Comparison of ENCODE assay signal across 24 mouse cellular contexts in the genomic region with DNA sequence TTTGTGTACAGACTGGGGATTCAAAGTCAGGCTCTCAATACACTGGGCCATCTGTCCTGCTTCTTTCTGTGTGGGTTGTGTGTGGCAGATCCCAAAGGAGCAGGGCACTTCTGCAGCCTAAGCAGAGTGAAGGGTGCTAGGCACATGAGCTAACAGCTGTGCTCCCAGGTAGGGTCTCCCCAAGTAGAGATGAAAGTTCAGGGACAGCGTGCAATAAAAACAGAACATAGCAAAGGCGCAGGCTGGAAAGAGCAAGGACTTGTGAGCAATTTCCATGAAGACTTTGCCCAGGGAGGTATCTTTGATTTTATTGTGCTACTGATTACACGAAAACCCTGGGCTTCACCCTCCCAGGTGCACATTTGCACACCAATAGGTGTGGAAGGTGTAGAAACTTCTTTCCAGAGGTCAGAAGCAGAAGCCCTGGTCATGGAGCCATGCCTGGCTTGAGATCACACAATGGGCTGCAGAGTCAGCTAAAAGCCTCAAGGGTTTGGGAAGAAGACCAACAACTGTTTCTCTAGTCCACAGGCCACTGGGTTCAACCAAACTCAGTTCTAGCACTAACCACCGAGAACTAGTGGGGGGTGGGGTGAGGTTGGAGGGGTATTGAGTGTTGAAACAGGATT. TPM values are rescaled to one million over a fixed set of nuclear protein-coding genes. Genes with fewer than 3 reads are reported as not detected.
A peak's percentile ranks its signal among the peaks of the same experiment; 100 is the strongest.
DNase-seq lines count a peak whose midpoint lies in the region; ATAC-seq and TF ChIP-seq lines count a peak whose summit lies in the region.
"Had no signal": no experiment of that assay in that cellular context is flagged by ENCODE, and none has a peak within 500 bp of the region (broad histone marks: within the 10 kb centered on the region; RNA-seq: fewer than 3 reads in every experiment).

No protein-coding gene starts in this region.

- no peak overlapping the region for H3K4me3 ChIP-seq in layer of hippocampus, adult 2 months
- H3K4me3 ChIP-seq in intestine, embryonic 16.5 days (ENCODE audit: low read length), result no peak overlapping the region
- H3K4me3 ChIP-seq: embryonic facial prominence, embryonic 15.5 days; heart, embryonic 10.5 days; limb, embryonic 12.5 days; midbrain, embryonic 15.5 days had no signal

- TF ChIP-seq CTCF in layer of hippocampus, adult 2 months (conservative IDR thresholded peaks at IDR 0.05), result no peak

- H3K27ac ChIP-seq in layer of hippocampus, adult 2 months, result peak overlapping the region; percentile 63; the same call in 1 of the 2 replicates
- H3K27ac ChIP-seq in intestine, embryonic 16.5 days (ENCODE audit: low read length), result peak overlapping the region; percentile 96
- H3K27ac ChIP-seq: heart, embryonic 10.5 days; hindbrain, embryonic 14.5 days; limb, embryonic 12.5 days; midbrain, embryonic 15.5 days had no signal

- H3K9me3 ChIP-seq in intestine, embryonic 16.5 days (ENCODE audit: control insufficient read depth, low read length), result peaks cover 6% of the 10 kb centered on the region; the same call in 1 of the 2 replicates
- H3K9me3 ChIP-seq: embryonic facial prominence, embryonic 15.5 days; midbrain, embryonic 15.5 days had no signal

- peak; percentile 83 for ATAC-seq in intestine, embryonic 16.5 days
- ATAC-seq: activated CD4-positive, CD25-positive, alpha-beta regulatory T cell, adult 4 months; midbrain, embryonic 15.5 days; Patski had no signal

- H3K9ac ChIP-seq in intestine, embryonic 16.5 days (ENCODE audit: low read depth, low read length), result no peak overlapping the region
- H3K9ac ChIP-seq: embryonic facial prominence, embryonic 15.5 days; hindbrain, embryonic 14.5 days; limb, embryonic 12.5 days; midbrain, embryonic 15.5 days had no signal

- intact Hi-C loops in gastrocnemius, postnatal 14 days (cut with DNase I; ENCODE audit: low total_unique reads), result no loop called here

- H3K4me2 ChIP-seq in intestine, embryonic 16.5 days (ENCODE audit: low read depth, low read length), result peak overlapping the region; percentile 26; the same call in 1 of the 2 replicates
- H3K4me2 ChIP-seq: hindbrain, embryonic 14.5 days; limb, embryonic 12.5 days; midbrain, embryonic 15.5 days had no signal

- DNase-seq in layer of hippocampus, adult 2 months (ENCODE audit: low spot score in 2 of 2), result no peak
- no peak for DNase-seq in layer of hippocampus, adult 9-11 months
- DNase-seq in adipocyte (ENCODE audit: low spot score), result peak; percentile 36
- DNase-seq in large intestine, adult 2 months (ENCODE audit: low read depth, low spot score), result peak; percentile 78
- no peak for DNase-seq in cerebellum, adult 9-10 months
- no peak for DNase-seq in thymus, postnatal 14 days
- no peak for DNase-seq in gastrocnemius, postnatal 14 days
- DNase-seq: B cell, adult 2 months; cerebellum, postnatal 10 days; embryo, embryonic 11 days; gastrocnemius, postnatal 36 days; heart, postnatal 14 days; right cerebral cortex, postnatal 4 days; thymus, adult 2 months had no signal

- H3K4me1 ChIP-seq in intestine, embryonic 16.5 days (ENCODE audit: control insufficient read depth, insufficient read depth, low read length), result peaks cover 24% of the 10 kb centered on the region
- H3K4me1 ChIP-seq: midbrain, embryonic 15.5 days had no signal

- 68% methylated on average over 4 of the region's 4 CpGs for WGBS in intestine, embryonic 16.5 days
- 31% methylated on average over 4 of the region's 4 CpGs for whole genome bisulfite sequencing in large intestine, adult 2 months

- H3K27me3 ChIP-seq in intestine, embryonic 16.5 days (replicated peaks; ENCODE audit: control insufficient read depth, insufficient read depth, low read length), result no peaks in the 10 kb centered on the region
- H3K27me3 ChIP-seq: embryonic facial prominence, embryonic 15.5 days; limb, embryonic 12.5 days; midbrain, embryonic 15.5 days; Patski had no signal

- H3K36me3 ChIP-seq in intestine, embryonic 16.5 days (ENCODE audit: control insufficient read depth, insufficient read depth, low read length), result no peaks in the 10 kb centered on the region
- H3K36me3 ChIP-seq: embryonic facial prominence, embryonic 15.5 days; limb, embryonic 12.5 days; midbrain, embryonic 15.5 days had no signal

RNA-seq across cellular contexts. Expression of a gene that starts 13.8 kb away (rescaled TPM):
- total RNA-seq in layer of hippocampus, adult 2 months (2021), result 10 to 100 TPM; 24.6 to 24.9 TPM
- 0.97 and 1.2 TPM in 2 replicates for polyA plus RNA-seq in intestine, embryonic 16.5 days (2015; fragmentation: Nextera tagmentation; extraction: Ambion mirVana)
- 0.61 and 0.75 TPM in 2 replicates for polyA plus RNA-seq in large intestine, adult 2 months (2012; rRNA removed)
- 1 to 10 TPM; 1.5 to 1.9 TPM for total RNA-seq in gastrocnemius, postnatal 14 days (2021)
- total RNA-seq: heart, postnatal 14 days; megakaryocyte progenitor cell, adult 5-6 weeks; neutrophil, adult 5-6 weeks had no signal

RNA-seq across cellular contexts. Expression of a gene that starts 58.5 kb away (rescaled TPM):
- 100 to 1,000 TPM; 109 to 115 TPM for total RNA-seq in layer of hippocampus, adult 2 months (2021)
- polyA plus RNA-seq in intestine, embryonic 16.5 days (2015; fragmentation: Nextera tagmentation; extraction: Ambion mirVana), result 13.7 and 16.5 TPM in 2 replicates
- polyA plus RNA-seq in large intestine, adult 2 months (2012; rRNA removed), result 18.9 and 22.4 TPM in 2 replicates
- 10 to 100 TPM; 17.1 to 37.4 TPM for total RNA-seq in gastrocnemius, postnatal 14 days (2021)

Comparison
In these comparisons a context has a peak if more than half of its experiments do, and no peak if none do; other contexts are left out.
1. DNase-seq: peak in adipocyte (single experiment) and large intestine, adult 2 months (single experiment); none in layer of hippocampus, adult 2 months (0 of 2), layer of hippocampus, adult 9-11 months (single experiment), cerebellum, adult 9-10 months (single experiment), thymus, postnatal 14 days (single experiment) and gastrocnemius, postnatal 14 days (single experiment).
2. RNA of a gene that starts 13.8 kb away (total RNA-seq): 24.6 to 24.9 TPM in layer of hippocampus, adult 2 months; 1.5 to 1.9 TPM in gastrocnemius, postnatal 14 days; every median in the first group is over 4 times any median in the second.